Mouse (Mus musculus) kidney, adult 9 months (tissue): ENCODE results near the gene Mt2.
A peak's percentile ranks its signal among the peaks of the same experiment; 100 is the strongest.

Experiments
- DNase-seq: peaks from one replicate; pipeline ENCODE4 v3.0.0; 2022

Mt2 gene

DNA sequence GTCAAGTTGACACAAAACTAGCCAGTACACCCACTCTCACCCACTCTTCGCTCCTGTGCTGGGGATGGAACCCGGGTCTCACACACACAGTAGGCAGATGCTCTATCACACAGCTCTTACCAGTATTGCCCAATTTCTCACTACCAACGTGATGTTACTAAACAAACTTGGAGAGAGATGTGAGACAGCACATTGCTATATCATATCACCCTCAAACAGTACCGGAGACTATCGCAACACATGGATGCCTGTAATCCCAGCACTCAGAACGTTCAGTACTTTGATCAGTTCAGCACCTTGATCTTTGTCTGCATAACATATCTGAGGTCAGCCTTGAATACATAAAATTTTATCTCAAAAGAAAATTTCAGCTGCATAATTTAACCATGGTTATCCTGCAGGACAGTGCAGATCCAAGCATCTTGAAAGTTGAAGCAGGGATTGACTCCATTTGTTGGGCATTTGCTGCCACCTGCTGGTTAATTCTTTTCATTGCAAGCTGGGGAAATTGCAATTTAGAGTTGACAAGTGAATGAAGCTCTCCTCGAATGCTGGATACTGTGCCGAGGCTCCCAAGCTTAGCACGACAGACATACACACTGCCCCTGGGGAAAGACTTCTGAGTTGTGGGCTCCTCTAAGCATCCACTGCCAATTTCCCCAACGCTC, 26.9 kb downstream of the Mt2 start:
- DNase-seq: peak; percentile 74

DNA sequence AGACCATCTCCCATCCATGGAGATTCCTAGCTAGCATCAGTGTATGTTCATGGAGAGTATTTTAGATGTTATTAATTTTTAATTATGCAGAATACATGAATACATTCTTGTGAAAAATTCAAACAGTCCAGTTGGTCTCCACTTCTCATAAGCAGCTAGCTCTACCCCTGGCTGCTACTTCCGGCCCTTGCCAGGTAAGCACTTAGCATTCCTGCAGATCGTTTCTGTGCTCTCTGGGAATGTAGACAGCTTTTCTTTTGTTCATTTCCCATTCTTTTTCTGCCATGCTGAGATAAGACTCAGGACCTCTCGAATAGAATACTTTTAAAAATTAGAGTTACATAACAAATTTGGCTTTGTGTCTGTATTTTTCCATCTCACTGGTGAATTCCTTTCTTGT, 31.6 kb downstream of the Mt2 start:
- DNase-seq: no peak

- peak; percentile 76 for DNase-seq
These were observed 33.3 kb downstream of the Mt2 start for GRCm38 (mm10) chr8:94205736-94206135.

DNA sequence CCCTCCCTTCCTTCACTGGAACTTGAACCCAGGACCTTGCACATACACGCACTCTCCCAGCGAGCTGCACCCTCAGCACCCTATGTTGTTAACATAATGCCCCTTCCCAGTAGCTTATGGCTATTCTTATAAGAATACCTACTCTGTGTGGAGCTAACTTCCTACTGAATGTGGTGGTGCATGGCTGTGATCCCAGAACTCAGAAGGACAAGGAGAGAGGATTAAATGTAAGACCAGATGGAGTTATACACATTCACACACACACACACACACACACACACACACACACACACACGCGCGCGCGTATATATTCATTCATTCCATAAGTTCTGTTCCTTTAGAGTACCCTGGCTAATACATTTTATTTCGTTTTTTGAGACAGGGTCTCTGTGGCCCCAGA, 33.8 kb downstream of the Mt2 start:
- no peak for DNase-seq

DNA sequence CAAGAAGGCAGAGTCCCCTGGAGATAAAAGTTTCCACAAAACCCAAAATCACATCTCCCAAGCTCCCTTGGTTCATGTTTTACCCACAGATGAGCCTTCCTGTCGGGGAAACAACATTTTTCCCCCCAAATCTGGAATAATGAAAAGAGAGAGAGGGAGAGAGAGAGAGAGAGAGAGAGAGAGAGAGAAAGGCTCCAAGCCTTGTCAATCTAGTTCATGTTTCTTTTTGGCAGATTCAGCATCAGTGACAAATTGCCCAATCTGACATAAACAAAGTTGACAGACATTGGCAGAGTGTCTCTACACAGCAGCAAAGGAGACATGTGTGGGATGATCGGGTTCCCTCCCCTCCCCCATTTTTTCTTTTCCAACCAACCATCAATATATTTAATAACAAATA, 35.0 kb downstream of the Mt2 start:
- no peak for DNase-seq

GRCm38 (mm10) chr8:94209639-94210038, 37.2 kb downstream of the Mt2 start:
- no peak for DNase-seq

GRCm38 (mm10) chr8:94210225-94210624, 37.8 kb downstream of the Mt2 start:
- no peak for DNase-seq

- DNase-seq: no peak
These were observed 41.4 kb downstream of the Mt2 start for GRCm38 (mm10) chr8:94213819-94214218.

DNA sequence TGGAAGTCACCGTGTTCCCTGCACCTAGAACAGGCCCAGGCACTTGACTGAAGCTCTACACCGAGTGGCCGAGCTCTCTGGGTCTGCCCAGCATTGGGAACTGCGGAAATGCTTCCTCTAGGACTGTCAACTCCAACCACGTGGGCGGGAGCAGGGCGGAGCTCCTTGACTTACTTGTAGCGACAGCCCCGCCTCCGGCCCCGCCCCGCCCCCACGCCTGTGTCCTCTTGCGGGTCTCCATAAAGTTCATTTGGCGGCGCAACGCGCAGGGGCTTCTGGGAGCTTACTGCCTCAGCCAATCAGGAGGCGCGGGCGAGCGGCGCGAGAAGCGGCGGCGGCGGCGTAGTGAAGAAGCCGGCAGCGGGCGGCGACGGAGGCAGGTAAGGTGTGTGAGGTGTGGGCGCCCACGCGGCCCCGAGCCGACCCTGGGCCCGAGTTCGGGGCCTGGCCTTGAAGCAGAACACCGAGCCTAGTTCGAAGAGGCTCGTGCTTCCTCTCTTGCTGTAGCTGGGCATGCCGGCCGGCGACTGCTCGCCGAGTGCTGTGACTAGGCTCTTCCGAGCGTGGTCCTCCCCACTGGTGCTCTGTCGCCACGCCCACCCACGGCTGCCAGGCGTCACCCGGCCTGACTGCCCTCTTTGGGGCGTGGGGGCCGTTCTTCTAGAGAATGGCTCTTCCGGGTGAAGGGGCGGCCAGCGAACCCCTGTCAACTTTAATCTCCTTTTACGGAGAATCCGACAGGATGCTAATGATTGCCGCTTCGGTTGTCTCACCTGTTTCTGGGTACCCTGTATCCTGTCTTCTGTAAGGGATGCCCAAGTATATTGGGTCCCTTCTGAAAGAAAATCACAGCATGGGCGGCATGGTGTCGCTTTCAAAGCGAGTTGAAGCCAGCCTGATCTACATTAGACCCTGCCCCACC, 42.0 kb downstream of the Mt2 start, which contains the start of gene Nup93:
Nup93 (plus strand) TSS at position 313 of the 922 bp plus-strand sequence.
- DNase-seq: peak; percentile 100
